Mouse (Mus musculus) splenic B cell, adult 2 months (primary cell): ENCODE data around the gene Skp1a.
A peak's percentile ranks its signal among the peaks of the same experiment; 100 is the strongest.

Experiments used
- DNase-seq: peaks from one replicate; pipeline ENCODE4 v3.0.0-alpha.2; 2011; ENCODE audit warnings: low read depth, low spot score
- H3K27me3 ChIP-seq: 2 replicates; pipeline ENCODE4 v1.6.1; 2012; ENCODE audit warnings: mild to moderate bottlenecking, low read length, moderate library complexity, mixed read lengths; ENCODE audit not compliant: control insufficient read depth, poor library complexity, insufficient read depth, severe bottlenecking
- H3K36me3 ChIP-seq: 2 replicates; pipeline ENCODE4 v1.6.1; 2012; ENCODE audit warnings: mild to moderate bottlenecking, low read length, moderate library complexity, mixed read lengths; ENCODE audit not compliant: control insufficient read depth, poor library complexity, insufficient read depth, severe bottlenecking

Skp1a gene

GRCm38 (mm10) chr11:52233906-52234305, 2.1 kb downstream of the Skp1a start:
- no peak for DNase-seq

DNA sequence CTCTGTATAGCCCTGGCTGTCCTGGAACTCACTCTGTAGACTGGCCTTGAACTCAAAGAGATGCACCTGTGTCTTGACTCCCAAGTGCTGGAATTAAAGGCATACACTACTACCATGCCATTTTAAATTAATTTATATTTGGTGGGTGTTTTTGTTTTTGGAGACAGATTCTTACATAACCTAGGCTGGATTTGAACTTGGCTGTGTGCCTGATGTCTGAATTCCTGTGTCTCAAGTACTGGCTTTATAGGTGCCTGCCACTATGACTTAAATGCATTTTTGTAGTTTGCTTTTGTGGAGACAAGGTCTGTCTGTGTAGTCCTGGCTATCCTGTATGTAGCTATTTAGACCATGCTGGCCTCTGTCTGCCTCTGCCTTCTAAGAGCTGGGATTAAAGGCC, 2.7 kb downstream of the Skp1a start:
- H3K36me3 ChIP-seq = peaks cover 4% of the 10 kb centered on the region; the same call in 1 of the 2 replicates
- H3K27me3 ChIP-seq = no peaks in the 10 kb centered on the region
- no peak for DNase-seq

More at GRCm38 (mm10) chr11:52233906-52234305, 2.1 kb downstream of the Skp1a start:
- Histone ChIP-seq H3K27me3 (no peaks in the 10 kb centered on the region), H3K36me3 (peaks cover 4% of the 10 kb centered on the region; the same call in 1 of the 2 replicates)

- DNase-seq = no peak
Observed at GRCm38 (mm10) chr11:52240898-52241542, 9.2 kb downstream of the Skp1a start.

DNA sequence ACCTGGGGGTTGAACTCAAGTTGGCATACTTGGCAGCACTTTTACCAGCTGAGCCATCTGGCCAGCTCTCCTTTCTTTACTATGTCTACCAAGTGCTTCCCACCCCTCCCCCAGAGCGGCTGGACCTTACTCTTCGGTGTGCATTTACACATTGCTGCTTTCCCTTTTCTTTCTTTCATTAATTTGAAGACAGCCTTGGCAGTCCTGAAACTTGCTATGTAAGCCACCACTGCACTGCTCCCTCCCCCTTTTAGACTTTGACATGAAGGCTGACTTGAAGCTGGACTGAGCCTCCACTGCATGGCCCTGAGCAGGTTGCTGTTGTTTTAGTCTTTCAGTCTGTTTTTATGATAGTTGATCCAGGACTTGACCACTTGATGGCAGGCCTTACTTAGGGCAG, 17.7 kb downstream of the Skp1a start:
- DNase-seq = no peak
- Histone ChIP-seq H3K27me3 (no peaks in the 10 kb centered on the region), H3K36me3 (peaks cover 5% of the 10 kb centered on the region)

More at GRCm38 (mm10) chr11:52240898-52241542, 9.2 kb downstream of the Skp1a start:
- Histone ChIP-seq H3K27me3 (no peaks in the 10 kb centered on the region), H3K36me3 (peaks cover 10% of the 10 kb centered on the region; the same call in 1 of the 2 replicates)

DNA sequence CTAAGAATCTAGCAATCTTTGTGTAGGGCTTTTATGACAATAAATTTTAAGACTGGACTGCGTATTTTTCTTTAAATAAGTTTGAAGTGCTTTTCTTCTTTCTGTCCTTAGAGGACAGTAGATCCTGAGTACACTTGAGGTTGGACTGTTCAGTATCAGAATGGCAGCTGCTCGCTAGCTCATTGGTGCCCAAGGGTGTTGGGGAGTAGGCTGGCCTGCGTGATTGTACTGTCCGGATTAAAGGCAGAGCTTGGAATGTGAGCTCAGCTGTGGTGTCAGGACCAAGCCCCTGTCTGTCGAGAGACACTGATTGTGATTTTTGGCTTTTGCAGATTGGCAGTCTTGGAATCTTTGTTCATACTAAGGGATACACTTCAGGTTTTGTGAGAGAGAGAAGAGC, 20.0 kb downstream of the Skp1a start:
- H3K36me3 ChIP-seq = peaks cover 3% of the 10 kb centered on the region
- no peaks in the 10 kb centered on the region for H3K27me3 ChIP-seq
- no peak for DNase-seq

- no peaks in the 10 kb centered on the region for H3K27me3 ChIP-seq
- H3K36me3 ChIP-seq = no peaks in the 10 kb centered on the region
- no peak for DNase-seq
Observed at GRCm38 (mm10) chr11:52252692-52253091, 20.9 kb downstream of the Skp1a start.

DNA sequence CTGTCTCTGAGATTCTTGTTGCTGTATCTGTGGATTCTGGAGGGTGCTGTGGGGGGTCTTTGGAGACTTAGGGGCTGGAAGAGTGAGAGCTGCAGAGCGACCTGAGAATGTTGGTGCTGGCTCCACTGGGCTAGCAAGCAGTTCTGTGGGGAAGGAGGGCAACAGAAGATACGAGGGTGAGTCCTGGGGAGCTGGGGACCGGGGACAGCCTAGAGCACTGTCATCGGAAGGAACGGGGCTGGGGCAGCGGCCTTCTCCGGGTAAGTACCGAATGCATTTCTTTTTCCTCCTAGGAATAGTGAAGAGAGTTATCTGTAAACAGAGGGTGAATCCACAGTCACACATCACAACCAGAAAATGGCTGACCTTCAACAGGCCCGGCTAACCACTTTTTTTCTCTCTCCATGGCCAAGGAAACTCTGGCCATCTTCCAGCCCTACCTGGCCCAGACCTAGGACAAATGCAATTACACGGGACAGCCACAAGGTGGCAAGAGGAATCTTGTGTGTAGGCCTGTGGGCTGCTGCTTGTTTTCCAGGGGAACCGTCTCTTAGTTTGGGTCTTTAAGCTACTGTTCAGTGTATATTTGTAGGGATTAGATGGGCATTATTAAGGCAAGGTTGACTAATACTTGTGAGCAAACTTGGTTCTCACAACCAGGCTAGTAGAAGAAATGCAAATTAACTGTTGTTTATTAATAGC, 22.0 kb downstream of the Skp1a start:
- no peaks in the 10 kb centered on the region for H3K36me3 ChIP-seq
- no peaks in the 10 kb centered on the region for H3K27me3 ChIP-seq
- peak; percentile 68 for DNase-seq

- DNase-seq = no peak
Observed at GRCm38 (mm10) chr11:52255077-52255476, 23.3 kb downstream of the Skp1a start.

DNA sequence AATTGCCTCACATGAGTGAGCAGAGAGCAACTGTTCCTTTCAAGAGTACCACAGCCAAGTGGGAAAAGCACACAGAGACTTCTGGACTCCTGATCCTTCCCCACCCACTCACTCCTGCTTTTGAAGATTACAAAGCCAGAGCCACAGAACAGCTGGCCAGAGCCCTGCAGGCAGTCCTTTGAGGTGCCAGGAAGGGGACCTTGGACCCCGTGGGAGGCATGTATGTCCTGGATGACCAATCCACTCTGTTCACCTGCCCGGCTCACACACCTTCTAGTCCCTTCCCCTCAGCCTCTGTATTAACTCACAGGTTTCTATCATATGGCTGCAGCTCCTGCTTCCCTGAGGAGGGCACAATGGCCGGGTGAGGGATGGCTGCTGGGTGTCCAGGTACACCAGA, 25.6 kb downstream of the Skp1a start:
- DNase-seq = no peak

More at GRCm38 (mm10) chr11:52255077-52255476, 23.3 kb downstream of the Skp1a start:
- no peaks in the 10 kb centered on the region for H3K36me3 ChIP-seq
- H3K27me3 ChIP-seq = no peaks in the 10 kb centered on the region

DNA sequence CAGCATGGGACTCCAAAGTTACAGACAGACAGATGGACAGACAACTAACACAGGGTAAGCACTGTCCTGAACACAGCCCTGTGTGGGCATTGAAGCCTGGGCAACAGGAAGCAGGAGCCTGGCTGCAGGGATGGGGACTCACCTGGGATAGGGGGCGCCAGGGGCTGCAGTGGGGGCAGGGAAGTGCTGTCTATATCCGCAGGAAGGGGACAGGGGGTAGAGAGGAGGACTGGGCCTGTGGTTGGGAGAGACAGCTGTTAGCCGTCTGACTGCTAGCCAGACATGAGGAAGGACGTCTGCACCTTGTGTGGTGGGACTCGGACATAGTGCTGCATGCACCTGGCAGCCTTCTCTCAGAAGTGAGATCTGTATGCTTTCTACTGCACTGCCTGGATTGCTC, 26.9 kb downstream of the Skp1a start:
- no peak for DNase-seq
- H3K36me3 ChIP-seq = no peaks in the 10 kb centered on the region
- H3K27me3 ChIP-seq = no peaks in the 10 kb centered on the region

More for the DNA sequence above, 25.6 kb downstream of the Skp1a start:
- H3K36me3 ChIP-seq = no peaks in the 10 kb centered on the region
- no peaks in the 10 kb centered on the region for H3K27me3 ChIP-seq

- H3K36me3 ChIP-seq = no peaks in the 10 kb centered on the region
- no peaks in the 10 kb centered on the region for H3K27me3 ChIP-seq
- DNase-seq = no peak
Observed at GRCm38 (mm10) chr11:52260878-52261277, 29.1 kb downstream of the Skp1a start.

- Histone ChIP-seq H3K27me3 (no peaks in the 10 kb centered on the region), H3K36me3 (no peaks in the 10 kb centered on the region)
- peak; percentile 54 for DNase-seq
Observed at GRCm38 (mm10) chr11:52261937-52262336, 30.1 kb downstream of the Skp1a start.

DNA sequence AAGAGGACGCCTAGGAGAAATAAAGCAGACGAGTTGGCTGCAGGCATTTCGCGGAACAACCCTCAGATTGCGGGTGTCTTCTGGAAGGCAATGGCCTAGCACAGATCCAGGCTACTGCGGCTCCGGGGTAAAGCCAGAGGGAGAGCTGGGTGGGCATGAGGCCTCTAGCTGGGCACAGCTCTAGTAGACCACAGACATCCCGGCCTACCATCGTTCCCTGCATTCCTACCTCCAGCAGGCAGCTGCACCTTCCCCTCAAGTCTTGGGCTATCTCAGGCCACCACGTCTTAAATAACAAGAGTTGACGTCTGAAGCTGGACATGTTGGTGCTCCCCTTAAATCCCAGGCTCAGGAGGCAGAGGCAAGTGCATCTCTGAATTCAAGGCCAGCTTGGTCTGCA, 30.5 kb downstream of the Skp1a start:
- Histone ChIP-seq H3K36me3 (no peaks in the 10 kb centered on the region), H3K27me3 (no peaks in the 10 kb centered on the region)
- DNase-seq = no peak

DNA sequence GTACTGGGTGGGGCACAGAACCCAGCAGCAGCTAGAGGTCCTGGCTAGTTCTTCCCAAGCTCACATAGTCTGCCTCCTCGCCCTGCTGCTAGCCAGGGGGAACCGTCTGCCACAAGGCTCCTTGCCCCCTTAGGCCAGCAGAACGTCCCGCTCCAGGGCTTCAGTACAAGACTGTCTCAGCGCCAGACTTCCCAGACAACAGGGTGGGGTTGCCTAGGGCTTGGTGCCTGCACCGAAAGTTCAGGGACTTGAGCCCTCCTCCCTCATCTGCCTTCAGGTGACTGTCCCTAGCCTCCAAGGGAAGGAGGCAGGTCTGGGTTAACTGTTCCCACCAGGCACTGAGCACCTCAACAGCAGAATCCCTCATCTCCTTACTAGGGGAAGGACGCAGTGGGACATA, 33.1 kb downstream of the Skp1a start:
- DNase-seq = no peak
- no peaks in the 10 kb centered on the region for H3K36me3 ChIP-seq
- H3K27me3 ChIP-seq = no peaks in the 10 kb centered on the region

GRCm38 (mm10) chr11:52265616-52266307, 34.0 kb downstream of the Skp1a start:
- DNase-seq = peak; percentile 26
- H3K36me3 ChIP-seq = no peaks in the 10 kb centered on the region
- no peaks in the 10 kb centered on the region for H3K27me3 ChIP-seq
